Mouse (Mus musculus) thymus, postnatal 25 days (tissue): ENCODE measurements around the gene Panx2.

ENCODE experiments used
- DNase-seq: peaks from one replicate; pipeline ENCODE4 v3.0.0; 2022

Panx2 gene

GRCm38 (mm10) chr15:89059161-89059931 is at the start of gene Panx2:
TSS of gene Panx2 (plus strand) at chr15:89059734.
- DNase-seq = no peak

GRCm38 (mm10) chr15:89016722-89017121 is 42.8 kb upstream of the Panx2 start:
- DNase-seq = no peak

GRCm38 (mm10) chr15:89020085-89020484 is 39.4 kb upstream of the Panx2 start:
- DNase-seq = no peak

GRCm38 (mm10) chr15:89020492-89020891 is 39.0 kb upstream of the Panx2 start:
- DNase-seq = no peak

GRCm38 (mm10) chr15:89044381-89044780 is 15.2 kb upstream of the Panx2 start:
- no peak for DNase-seq

GRCm38 (mm10) chr15:89046356-89046755 is 13.2 kb upstream of the Panx2 start:
- DNase-seq = no peak

- no peak for DNase-seq
Observed at GRCm38 (mm10) chr15:89054666-89055065, 4.9 kb upstream of the Panx2 start.

- no peak for DNase-seq
Observed at GRCm38 (mm10) chr15:89058736-89059135, 798 bp upstream of the Panx2 start.

GRCm38 (mm10) chr15:89060032-89060681 is 623 bp downstream of the Panx2 start:
- DNase-seq = no peak

- no peak for DNase-seq
Observed at GRCm38 (mm10) chr15:89060811-89061460, 1.4 kb downstream of the Panx2 start.

- no peak for DNase-seq
Observed at GRCm38 (mm10) chr15:89061761-89062517, 2.4 kb downstream of the Panx2 start.

GRCm38 (mm10) chr15:89062518-89062910 is 3.0 kb downstream of the Panx2 start:
- DNase-seq = no peak

GRCm38 (mm10) chr15:89063001-89063400 is 3.5 kb downstream of the Panx2 start:
- no peak for DNase-seq

GRCm38 (mm10) chr15:89063536-89063935 is 4.0 kb downstream of the Panx2 start:
- no peak for DNase-seq

- DNase-seq = no peak
Observed at GRCm38 (mm10) chr15:89064891-89065290, 5.4 kb downstream of the Panx2 start.

- DNase-seq = no peak
Observed at GRCm38 (mm10) chr15:89067609-89068008, 8.1 kb downstream of the Panx2 start.

- no peak for DNase-seq
Observed at GRCm38 (mm10) chr15:89068226-89068625, 8.7 kb downstream of the Panx2 start.

- no peak for DNase-seq
Observed at GRCm38 (mm10) chr15:89069336-89069840, 9.9 kb downstream of the Panx2 start.

- no peak for DNase-seq
Observed at GRCm38 (mm10) chr15:89070606-89071005, 11.1 kb downstream of the Panx2 start.

GRCm38 (mm10) chr15:89073993-89074603 is 14.6 kb downstream of the Panx2 start:
- DNase-seq = no peak

- no peak for DNase-seq
Observed at GRCm38 (mm10) chr15:89074613-89075477, 15.3 kb downstream of the Panx2 start, which contains the start of gene Trabd. TSS of gene Trabd (plus strand) at chr15:89075124.
